Mouse (Mus musculus): ENCODE results near the gene Exoc4.

DNA sequence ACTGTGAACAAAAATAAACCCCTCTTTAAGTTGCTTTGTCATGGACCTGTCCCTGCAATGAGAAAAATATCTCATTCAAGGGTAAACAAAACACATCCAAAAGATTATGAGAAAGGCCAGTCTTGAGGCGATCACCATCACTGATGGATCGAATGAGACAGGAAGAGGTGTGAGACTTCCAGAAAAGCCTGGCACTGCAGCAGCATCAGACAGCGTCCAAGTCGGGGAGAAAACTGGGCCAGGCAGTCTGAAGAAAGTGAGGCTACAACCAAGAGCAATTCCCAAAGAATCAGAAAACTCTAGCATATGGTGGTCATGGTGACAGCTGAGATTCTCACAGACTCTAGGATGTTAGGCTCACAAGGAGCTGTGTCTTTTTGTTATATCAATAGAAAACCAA lies 689.0 kb downstream of the Exoc4 start:
- TF ChIP-seq POLR2A (IDR thresholded peaks at IDR 0.05; ENCODE audit: extremely low read depth, insufficient read depth, low read length), result no peak
- TF ChIP-seq CTCF (IDR thresholded peaks at IDR 0.05; ENCODE audit: low read depth, low read length), result no peak

Data from liver, adult 2 months (tissue).